Mouse (Mus musculus): ENCODE results near the gene Iqcd. TPM values are rescaled to one million over a fixed set of nuclear protein-coding genes. Genes with fewer than 3 reads are reported as not detected.

The Iqcd gene
- 0.44 TPM in 1 of 2 replicates, not detected in the other for polyA plus RNA-seq (2011; ENCODE audit: insufficient read length, low read depth, missing spikeins)

DNA sequence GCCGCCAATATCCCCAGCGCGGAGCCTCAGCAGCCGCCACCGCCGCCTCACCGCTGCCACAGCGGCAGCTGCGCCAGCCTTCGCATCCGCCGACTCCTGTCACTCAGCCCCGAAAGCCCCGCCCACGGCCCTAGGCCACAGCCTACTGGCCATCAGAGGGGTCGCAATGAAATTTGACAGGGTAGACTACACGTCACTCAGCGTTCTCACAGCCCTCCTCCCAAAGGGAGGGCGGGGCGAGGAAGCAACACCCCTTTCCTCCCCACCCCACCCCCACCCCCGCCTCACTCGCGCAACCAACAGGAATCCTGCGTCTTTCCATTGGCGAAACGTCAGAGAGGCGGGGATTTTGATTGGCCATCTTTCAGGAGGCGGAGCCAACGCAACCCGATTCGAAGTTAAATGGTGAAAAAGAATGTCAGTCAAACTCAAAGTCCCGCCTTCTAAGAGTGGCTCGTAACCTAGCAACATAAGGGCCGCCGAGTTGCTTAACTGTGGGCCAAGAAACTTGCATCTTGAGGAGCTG, at the start of gene Iqcd, which contains the start of gene Tpcn1:
Iqcd (plus strand) TSS at position 448 of the 526 bp plus-strand sequence.
Tpcn1 (minus strand) TSS at position 105 of the 526 bp plus-strand sequence.
- Histone ChIP-seq H3K27ac (ENCODE audit: insufficient read depth, low read length) (no peak within 1 kb of the TSS), H3K4me1 (ENCODE audit: control insufficient read depth, insufficient read depth, low read length) (0 out of 2 replicates have a peak, but pooled peaks cover 3% of the 10 kb centered on the region), H3K4me3 (ENCODE audit: insufficient read depth, low read length) (peak within 1 kb of the TSS; percentile 74)
- TF ChIP-seq CTCF (IDR thresholded peaks at IDR 0.05; ENCODE audit: borderline replicate concordance, insufficient read depth, low read length) (no peak), POLR2A (IDR thresholded peaks at IDR 0.05; ENCODE audit: low read depth, low read length) (peak; percentile 98)

- TF ChIP-seq CTCF (IDR thresholded peaks at IDR 0.05; ENCODE audit: borderline replicate concordance, insufficient read depth, low read length) (no peak), POLR2A (IDR thresholded peaks at IDR 0.05; ENCODE audit: low read depth, low read length) (no peak)
- H3K4me3 ChIP-seq (ENCODE audit: insufficient read depth, low read length): no peak overlapping the region
- no peaks in the 10 kb centered on the region for H3K4me1 ChIP-seq (ENCODE audit: control insufficient read depth, insufficient read depth, low read length)
- no peak overlapping the region for H3K27ac ChIP-seq (ENCODE audit: insufficient read depth, low read length)
These were observed 40.5 kb upstream of the Iqcd start for GRCm38 (mm10) chr5:120548236-120548850.

DNA sequence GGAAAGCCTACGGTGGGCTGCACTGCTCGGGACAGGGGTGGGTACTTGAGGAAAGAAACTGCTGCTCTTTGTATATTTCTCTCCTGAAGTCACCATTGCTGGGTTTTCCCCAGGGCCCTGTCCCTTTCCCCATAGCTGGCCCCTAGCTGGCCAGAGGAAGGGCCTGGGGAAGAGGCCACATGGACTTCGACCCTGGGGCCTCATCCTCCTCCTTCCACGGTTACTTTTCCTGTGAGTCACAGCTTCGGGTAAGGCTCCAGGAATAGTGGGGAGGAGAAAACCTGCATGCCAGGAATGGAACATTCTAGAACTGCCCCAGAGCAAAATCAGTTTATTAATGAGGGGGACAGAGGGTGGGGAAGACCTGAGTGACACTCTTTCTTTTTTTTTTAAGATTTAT, 38.7 kb upstream of the Iqcd start:
- Histone ChIP-seq H3K4me1 (ENCODE audit: control insufficient read depth, insufficient read depth, low read length) (no peaks in the 10 kb centered on the region), H3K4me3 (ENCODE audit: insufficient read depth, low read length) (no peak overlapping the region), H3K27ac (ENCODE audit: insufficient read depth, low read length) (no peak overlapping the region)
- no peak for TF ChIP-seq POLR2A (IDR thresholded peaks at IDR 0.05; ENCODE audit: low read depth, low read length)
- no peak for TF ChIP-seq CTCF (IDR thresholded peaks at IDR 0.05; ENCODE audit: borderline replicate concordance, insufficient read depth, low read length)

DNA sequence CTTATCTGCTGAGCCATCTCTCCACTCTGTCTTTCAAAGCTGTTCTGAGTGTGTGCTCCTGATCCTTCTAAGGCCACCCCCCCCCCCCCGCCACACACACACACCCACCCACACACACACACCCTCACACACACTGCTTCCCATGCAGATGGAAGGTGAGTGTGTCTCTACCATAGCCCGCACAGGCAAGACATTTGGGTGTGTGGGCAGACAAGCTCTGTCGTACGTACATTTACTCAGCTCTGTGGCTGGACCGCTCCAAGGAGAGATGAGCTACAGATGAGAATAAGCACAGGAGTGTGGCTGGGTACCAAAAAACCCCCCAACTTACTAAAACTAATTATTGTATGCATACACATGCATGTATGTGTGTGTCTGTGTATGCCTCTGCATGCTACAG, 38.1 kb upstream of the Iqcd start:
- no peak overlapping the region for H3K4me3 ChIP-seq (ENCODE audit: insufficient read depth, low read length)
- no peak overlapping the region for H3K27ac ChIP-seq (ENCODE audit: insufficient read depth, low read length)
- TF ChIP-seq POLR2A (IDR thresholded peaks at IDR 0.05; ENCODE audit: low read depth, low read length): no peak
- no peak for TF ChIP-seq CTCF (IDR thresholded peaks at IDR 0.05; ENCODE audit: borderline replicate concordance, insufficient read depth, low read length)
- no peaks in the 10 kb centered on the region for H3K4me1 ChIP-seq (ENCODE audit: control insufficient read depth, insufficient read depth, low read length)

GRCm38 (mm10) chr5:120555871-120556270, 32.9 kb upstream of the Iqcd start:
- H3K4me3 ChIP-seq (ENCODE audit: insufficient read depth, low read length): no peak overlapping the region
- no peak overlapping the region for H3K27ac ChIP-seq (ENCODE audit: insufficient read depth, low read length)
- no peaks in the 10 kb centered on the region; the same call in 1 of the 2 replicates for H3K4me1 ChIP-seq (ENCODE audit: control insufficient read depth, insufficient read depth, low read length)
- TF ChIP-seq POLR2A (IDR thresholded peaks at IDR 0.05; ENCODE audit: low read depth, low read length) (no peak), CTCF (IDR thresholded peaks at IDR 0.05; ENCODE audit: borderline replicate concordance, insufficient read depth, low read length) (no peak)

DNA sequence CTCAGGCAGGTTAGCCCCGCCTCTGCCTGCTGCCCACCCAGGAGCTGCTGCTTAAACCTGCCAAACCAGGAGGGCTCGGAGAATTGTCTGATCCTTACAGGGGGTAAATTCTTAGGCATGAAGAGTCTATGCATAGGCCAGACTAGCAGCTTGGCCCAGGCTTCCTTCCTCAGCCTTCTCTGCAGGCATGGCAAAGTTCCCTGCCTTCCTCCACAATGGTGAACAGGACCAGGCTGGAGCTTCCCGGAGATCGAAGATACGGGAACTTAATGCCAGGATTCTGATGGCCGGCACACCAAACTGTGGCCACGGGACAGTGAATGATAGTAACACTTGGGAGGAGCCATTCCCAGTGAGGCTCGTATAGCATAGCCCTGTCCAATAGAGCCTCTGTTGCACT, 30.8 kb upstream of the Iqcd start:
- H3K27ac ChIP-seq (ENCODE audit: insufficient read depth, low read length): no peak overlapping the region
- TF ChIP-seq POLR2A (IDR thresholded peaks at IDR 0.05; ENCODE audit: low read depth, low read length) (no peak), CTCF (IDR thresholded peaks at IDR 0.05; ENCODE audit: borderline replicate concordance, insufficient read depth, low read length) (no peak)
- peaks cover 8% of the 10 kb centered on the region for H3K4me1 ChIP-seq (ENCODE audit: control insufficient read depth, insufficient read depth, low read length)

DNA sequence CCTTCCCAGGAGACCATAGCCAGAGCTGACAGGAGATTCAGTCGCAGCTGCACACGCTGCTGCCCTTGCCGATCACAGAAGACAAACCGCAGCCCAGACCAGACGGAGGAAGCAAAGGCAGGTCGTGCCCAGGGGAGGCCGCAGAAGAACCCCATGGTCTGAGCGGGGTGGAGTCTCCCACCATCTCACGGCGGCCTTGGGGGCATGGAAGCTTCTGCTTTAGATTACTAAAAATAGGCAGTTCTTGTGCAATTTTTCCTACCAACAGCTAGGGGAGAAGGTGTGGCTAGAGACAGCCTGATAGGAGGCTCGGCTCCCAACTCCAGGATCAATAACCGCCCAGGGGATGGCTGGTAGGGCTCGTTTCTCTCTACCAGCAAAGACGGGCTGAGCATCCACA, 30.1 kb upstream of the Iqcd start:
- H3K4me1 ChIP-seq (ENCODE audit: control insufficient read depth, insufficient read depth, low read length): peaks cover 11% of the 10 kb centered on the region
- H3K4me3 ChIP-seq (ENCODE audit: insufficient read depth, low read length): no peak overlapping the region
- no peak overlapping the region for H3K27ac ChIP-seq (ENCODE audit: insufficient read depth, low read length)
- TF ChIP-seq CTCF (IDR thresholded peaks at IDR 0.05; ENCODE audit: borderline replicate concordance, insufficient read depth, low read length) (no peak), POLR2A (IDR thresholded peaks at IDR 0.05; ENCODE audit: low read depth, low read length) (no peak)

More for the DNA sequence above, 30.8 kb upstream of the Iqcd start:
- H3K4me3 ChIP-seq (ENCODE audit: insufficient read depth, low read length): no peak overlapping the region

DNA sequence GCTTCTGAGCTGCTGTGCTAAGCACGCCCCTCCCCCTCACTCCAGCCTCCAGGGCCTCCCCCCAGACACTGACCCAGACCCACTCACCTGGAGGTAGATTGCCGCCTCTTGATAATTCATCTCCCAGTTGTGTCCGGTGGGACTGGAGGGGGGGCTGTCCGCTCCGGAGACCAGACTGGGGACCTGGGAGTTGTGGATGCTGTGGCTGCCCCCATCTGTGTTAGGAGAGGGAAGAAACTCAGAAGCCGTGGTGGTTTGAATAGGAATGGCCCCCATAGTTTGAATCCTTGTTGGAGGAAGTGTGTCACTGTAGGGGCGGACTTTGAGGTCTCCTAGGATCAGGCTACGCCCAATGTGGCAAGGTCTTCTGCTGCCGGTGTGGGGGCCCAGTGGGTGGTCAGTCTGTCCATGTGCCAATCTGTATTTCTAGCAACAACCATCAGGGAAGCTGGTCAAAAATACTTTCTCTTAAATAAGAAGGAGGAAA, 28.6 kb upstream of the Iqcd start:
- H3K27ac ChIP-seq (ENCODE audit: insufficient read depth, low read length): peak overlapping the region; percentile 87
- TF ChIP-seq CTCF (IDR thresholded peaks at IDR 0.05; ENCODE audit: borderline replicate concordance, insufficient read depth, low read length) (no peak), POLR2A (IDR thresholded peaks at IDR 0.05; ENCODE audit: low read depth, low read length) (no peak)
- peaks cover 11% of the 10 kb centered on the region for H3K4me1 ChIP-seq (ENCODE audit: control insufficient read depth, insufficient read depth, low read length)
- peak overlapping the region; percentile 24; the same call in 1 of the 2 replicates for H3K4me3 ChIP-seq (ENCODE audit: insufficient read depth, low read length)

DNA sequence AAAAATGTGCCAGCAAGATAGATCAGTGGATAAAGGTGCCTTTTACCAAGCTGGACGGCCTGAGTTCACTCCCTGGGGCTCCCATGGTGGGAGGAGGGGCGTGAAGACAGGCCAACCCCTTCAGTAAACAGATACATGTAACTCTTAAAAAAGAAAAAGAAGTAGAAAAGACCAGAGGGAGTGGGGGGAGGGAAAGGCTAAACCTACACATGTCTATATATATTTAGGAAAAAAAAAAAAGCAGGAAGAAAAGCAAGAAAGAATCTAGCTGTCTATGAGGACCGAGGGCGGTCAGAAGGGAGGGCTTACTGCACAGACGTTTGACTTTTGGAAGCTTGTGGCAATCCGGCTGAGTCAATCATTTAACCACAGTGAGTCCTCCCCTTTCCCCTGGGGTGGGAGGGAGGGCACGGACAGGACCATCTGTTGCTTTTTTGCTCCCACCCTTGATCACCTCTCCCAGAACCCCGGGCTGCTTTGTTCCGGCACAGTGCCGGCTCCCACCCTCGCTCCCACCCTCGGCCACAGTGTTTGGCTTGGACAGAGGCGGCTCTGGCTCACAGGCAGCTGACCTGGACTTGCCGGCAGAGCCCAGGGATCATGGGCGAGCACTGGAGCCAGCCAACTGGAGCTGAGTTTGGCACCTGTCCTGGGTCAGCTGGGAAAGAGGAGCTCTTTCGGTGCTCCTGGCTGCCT, 28.1 kb upstream of the Iqcd start:
- TF ChIP-seq CTCF (IDR thresholded peaks at IDR 0.05; ENCODE audit: borderline replicate concordance, insufficient read depth, low read length): no peak
- no peak for TF ChIP-seq POLR2A (IDR thresholded peaks at IDR 0.05; ENCODE audit: low read depth, low read length)
- Histone ChIP-seq H3K27ac (ENCODE audit: insufficient read depth, low read length) (peak overlapping the region; percentile 87), H3K4me3 (ENCODE audit: insufficient read depth, low read length) (0 out of 2 replicates have a peak overlapping the region, but pooled peaks have one; percentile 24), H3K4me1 (ENCODE audit: control insufficient read depth, insufficient read depth, low read length) (peaks cover 11% of the 10 kb centered on the region)

All from embryonic fibroblast, embryonic 13.5 days (primary cell).